Mouse (Mus musculus) midbrain, embryonic 13.5 days (tissue): ENCODE results near the gene Ckm. TPM values are rescaled to one million over a fixed set of nuclear protein-coding genes. Genes with fewer than 3 reads are reported as not detected.

Source experiments
- ATAC-seq: fragments of 200-750 bp; cut with Nextera tagmentation; 2 replicates; pipeline ENCODE4 v1.8.0; 2017; ENCODE audit warnings: mild to moderate bottlenecking, moderate TSS enrichment, moderate library complexity
- H3K27ac ChIP-seq: fragments of 300-500 bp; sonication (generic); 2 replicates; pipeline ENCODE4 v1.5.1; 2015; ENCODE audit warnings: inconsistent platforms, mild to moderate bottlenecking, moderate library complexity
- H3K27me3 ChIP-seq: fragments of 300-500 bp; sonication (generic); 2 replicates; pipeline ENCODE4 v1.6.1; 2015; ENCODE audit warnings: mild to moderate bottlenecking, inconsistent platforms
- H3K36me3 ChIP-seq: fragments of 300-500 bp; sonication (generic); 2 replicates; pipeline ENCODE4 v1.6.1; 2015; ENCODE audit warnings: mild to moderate bottlenecking, inconsistent platforms
- H3K4me1 ChIP-seq: fragments of 300-500 bp; sonication (generic); replicated peaks from 2 replicates; pipeline ENCODE4 v1.6.1; 2015; ENCODE audit warnings: inconsistent platforms
- H3K4me2 ChIP-seq: fragments of 300-500 bp; sonication (generic); replicated peaks from 2 replicates; pipeline ENCODE4 v1.6.1; 2015; ENCODE audit warnings: moderate library complexity, mild to moderate bottlenecking, inconsistent platforms
- H3K4me3 ChIP-seq: fragments of 300-500 bp; sonication (generic); replicated peaks from 2 replicates; pipeline ENCODE4 v1.5.1; 2015; ENCODE audit warnings: mild to moderate bottlenecking, inconsistent platforms
- H3K9ac ChIP-seq: fragments of 300-500 bp; sonication (generic); replicated peaks from 2 replicates; pipeline ENCODE4 v1.6.1; 2015; ENCODE audit warnings: mild to moderate bottlenecking, inconsistent platforms
- H3K9me3 ChIP-seq: fragments of 300-500 bp; sonication (generic); 2 replicates; pipeline ENCODE4 v1.6.1; 2016; ENCODE audit warnings: mild to moderate bottlenecking, inconsistent platforms
- WGBS: fragments of 180-500 bp; shearing (Covaris S2); methylation state at CpG from one replicate; pipeline ENCODE4 v1.1.7; 2015; 5-methylcytosine and 5-hydroxymethylcytosine counted together
- polyA plus RNA-seq: library from polyadenylated mRNA; unstranded; fragments of >200 nt; fragmentation: Nextera tagmentation; extraction: Ambion mirVana; gene quantifications from 2 replicates; pipeline ENCODE4 v1.2.1, GENCODE M21; 2015

Ckm gene
- polyA plus RNA-seq, 1 experiment from 2014 or later = 0.07 TPM

DNA sequence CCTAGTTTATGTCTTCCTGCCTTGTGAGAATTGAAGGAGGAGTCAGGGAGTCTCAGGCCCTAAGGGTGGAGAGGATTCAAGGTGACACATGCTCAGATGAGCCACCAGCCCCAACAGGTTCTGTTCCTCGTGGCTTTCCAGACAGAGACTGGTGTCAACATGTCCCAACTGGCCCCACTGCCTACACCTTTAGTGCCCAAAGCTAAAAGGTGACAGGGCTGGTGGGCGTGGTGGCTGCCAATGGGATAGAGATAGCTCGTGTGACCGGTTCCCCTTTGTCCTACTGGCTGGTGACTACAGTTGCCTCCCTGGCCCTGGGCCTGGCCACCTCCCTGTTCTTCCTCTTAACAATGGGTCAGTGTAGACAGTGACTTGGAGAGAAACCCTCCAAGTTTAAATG, 39.2 kb upstream of the Ckm start:
- no peak overlapping the region for H3K4me3 ChIP-seq
- WGBS = 88% methylated on average over 4 of the region's 4 CpGs
- H3K9ac ChIP-seq = no peak overlapping the region
- no peak overlapping the region for H3K27ac ChIP-seq
- peaks cover 25% of the 10 kb centered on the region for H3K4me1 ChIP-seq
- H3K4me2 ChIP-seq = no peak overlapping the region
- peaks cover 26% of the 10 kb centered on the region for H3K27me3 ChIP-seq
- ATAC-seq = no peak
- H3K36me3 ChIP-seq = no peaks in the 10 kb centered on the region
- no peaks in the 10 kb centered on the region for H3K9me3 ChIP-seq

DNA sequence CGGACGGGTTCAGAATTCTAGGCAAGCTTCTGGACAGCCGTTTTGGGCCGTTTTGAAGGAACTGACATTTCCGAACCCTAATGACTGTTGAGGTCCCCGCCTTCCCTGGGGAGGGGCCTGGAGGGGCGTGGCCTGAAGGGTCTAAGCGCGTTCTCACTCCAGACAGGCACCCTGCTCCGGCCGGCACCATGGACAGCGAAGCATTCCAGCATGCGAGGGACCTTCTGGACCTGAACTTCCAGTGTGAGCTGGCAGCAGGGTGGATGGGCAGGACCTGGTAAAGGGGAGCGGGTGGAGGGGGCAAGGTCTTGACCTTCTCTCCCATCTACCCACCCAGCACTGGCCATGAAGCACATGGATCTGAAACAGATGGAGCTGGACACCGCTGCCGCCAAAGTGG, 36.2 kb upstream of the Ckm start:
- H3K9me3 ChIP-seq = no peaks in the 10 kb centered on the region
- ATAC-seq = no peak
- WGBS = 23% methylated on average over 16 of the region's 16 CpGs
- H3K9ac ChIP-seq = no peak overlapping the region
- H3K36me3 ChIP-seq = no peaks in the 10 kb centered on the region
- no peak overlapping the region for H3K4me3 ChIP-seq
- no peak overlapping the region for H3K27ac ChIP-seq
- H3K27me3 ChIP-seq = peaks cover 15% of the 10 kb centered on the region
- no peak overlapping the region for H3K4me2 ChIP-seq
- H3K4me1 ChIP-seq = no peaks in the 10 kb centered on the region

DNA sequence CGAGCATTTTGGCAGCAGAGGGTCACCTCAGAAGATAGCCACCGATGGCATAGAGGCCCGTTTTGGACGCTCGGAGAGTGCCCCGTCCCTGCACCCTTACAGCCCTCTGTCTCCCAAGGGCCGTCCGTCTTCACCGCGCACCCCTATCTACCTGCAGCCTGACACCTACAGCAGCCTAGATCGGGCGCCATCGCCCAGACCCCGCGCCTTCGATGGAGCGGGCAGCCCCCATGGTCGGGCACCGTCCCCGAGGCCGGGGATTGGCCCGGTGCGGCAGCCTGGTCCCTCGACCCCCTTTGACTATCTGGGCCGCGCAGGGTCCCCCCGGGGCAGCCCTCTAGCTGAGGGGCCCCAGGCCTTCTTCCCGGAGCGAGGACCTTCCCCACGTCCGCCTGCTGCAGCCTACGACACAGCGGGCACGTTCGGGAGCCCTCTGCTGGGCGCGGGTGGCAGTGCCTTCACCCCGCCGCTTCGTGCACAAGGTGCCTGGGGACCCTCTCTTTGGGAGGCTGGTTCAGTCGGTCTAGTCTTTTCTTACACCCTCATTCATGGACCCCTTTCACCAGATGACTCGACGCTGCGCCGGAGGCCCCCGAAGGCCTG, 34.7 kb upstream of the Ckm start:
- peak overlapping the region; percentile 47 for H3K4me3 ChIP-seq
- peak; percentile 86 for ATAC-seq
- WGBS = 10% methylated on average over 46 of the region's 46 CpGs

DNA sequence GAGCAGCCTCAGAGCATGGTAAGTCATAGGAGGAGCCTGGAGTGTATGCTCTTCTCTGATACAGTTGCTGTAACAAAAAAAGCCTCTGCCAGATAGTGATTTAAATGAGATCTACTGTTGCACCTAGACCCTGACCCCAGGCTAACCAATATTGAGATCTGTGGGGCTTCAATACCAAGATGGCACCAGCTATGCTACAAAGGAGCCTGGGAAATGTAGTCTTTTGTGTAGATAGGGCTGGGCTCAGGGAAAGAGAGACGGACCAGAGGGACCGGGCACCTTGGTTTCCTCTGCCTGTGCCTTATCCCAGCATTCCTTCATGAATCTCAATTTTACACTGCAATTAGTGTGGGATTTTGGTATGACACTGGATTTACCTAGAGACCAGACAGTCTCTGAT, 31.2 kb upstream of the Ckm start:
- Histone ChIP-seq H3K4me2 (no peak overlapping the region), H3K9ac (no peak overlapping the region), H3K36me3 (no peaks in the 10 kb centered on the region), H3K27ac (no peak overlapping the region), H3K4me3 (no peak overlapping the region), H3K4me1 (no peaks in the 10 kb centered on the region), H3K27me3 (peaks cover 12% of the 10 kb centered on the region), H3K9me3 (no peaks in the 10 kb centered on the region)
- WGBS = 86% methylated on average over 2 of the region's 2 CpGs
- ATAC-seq = no peak

More for the DNA sequence above, 34.7 kb upstream of the Ckm start:
- Histone ChIP-seq H3K27me3 (peaks cover 15% of the 10 kb centered on the region), H3K9me3 (no peaks in the 10 kb centered on the region), H3K9ac (peak overlapping the region; percentile 66), H3K36me3 (no peaks in the 10 kb centered on the region), H3K4me2 (peak overlapping the region; percentile 68), H3K27ac (no peak overlapping the region), H3K4me1 (no peaks in the 10 kb centered on the region)

DNA sequence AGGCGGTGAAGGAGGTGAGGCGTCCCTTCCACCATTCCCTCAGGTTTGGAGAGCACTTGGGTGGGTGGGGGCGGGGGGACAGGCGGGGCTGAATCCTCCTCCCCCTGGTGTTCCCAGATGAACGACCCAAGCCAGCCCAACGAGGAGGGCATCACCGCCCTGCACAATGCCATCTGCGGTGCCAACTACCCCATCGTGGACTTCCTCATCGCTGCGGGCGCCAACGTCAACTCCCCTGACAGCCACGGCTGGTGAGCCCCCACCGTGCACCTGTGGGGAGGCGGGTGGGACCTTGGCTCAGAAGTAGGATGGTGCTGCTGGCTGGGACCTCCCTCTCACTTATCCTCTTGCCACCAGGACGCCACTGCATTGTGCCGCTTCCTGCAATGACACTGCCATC, 29.2 kb upstream of the Ckm start:
- WGBS = 81% methylated on average over 18 of the region's 18 CpGs
- no peaks in the 10 kb centered on the region for H3K36me3 ChIP-seq
- H3K9ac ChIP-seq = no peak overlapping the region
- no peak for ATAC-seq
- H3K4me1 ChIP-seq = no peaks in the 10 kb centered on the region
- H3K27me3 ChIP-seq = no peaks in the 10 kb centered on the region
- H3K9me3 ChIP-seq = no peaks in the 10 kb centered on the region
- no peak overlapping the region for H3K4me3 ChIP-seq
- no peak overlapping the region for H3K4me2 ChIP-seq
- no peak overlapping the region for H3K27ac ChIP-seq

DNA sequence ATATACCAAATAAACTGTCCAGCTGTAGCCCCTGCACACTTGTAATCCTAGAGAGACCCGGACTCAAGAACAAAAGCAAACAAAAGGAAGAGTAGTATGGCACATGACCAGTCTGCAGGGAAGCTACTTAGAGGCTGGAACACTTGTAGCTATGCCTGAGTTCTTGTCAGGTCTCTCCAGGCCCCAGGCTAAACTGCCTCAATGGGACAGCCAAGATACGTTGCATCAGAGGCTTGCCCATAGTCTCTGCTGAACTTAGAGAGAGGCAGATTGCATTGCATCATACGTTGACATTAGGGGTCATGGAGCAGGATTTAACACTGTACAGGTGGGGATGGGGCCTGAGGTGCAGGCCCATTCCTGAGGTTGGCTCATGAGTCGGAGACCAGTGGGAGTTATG, 28.6 kb upstream of the Ckm start:
- ATAC-seq = no peak
- no peak overlapping the region for H3K27ac ChIP-seq

DNA sequence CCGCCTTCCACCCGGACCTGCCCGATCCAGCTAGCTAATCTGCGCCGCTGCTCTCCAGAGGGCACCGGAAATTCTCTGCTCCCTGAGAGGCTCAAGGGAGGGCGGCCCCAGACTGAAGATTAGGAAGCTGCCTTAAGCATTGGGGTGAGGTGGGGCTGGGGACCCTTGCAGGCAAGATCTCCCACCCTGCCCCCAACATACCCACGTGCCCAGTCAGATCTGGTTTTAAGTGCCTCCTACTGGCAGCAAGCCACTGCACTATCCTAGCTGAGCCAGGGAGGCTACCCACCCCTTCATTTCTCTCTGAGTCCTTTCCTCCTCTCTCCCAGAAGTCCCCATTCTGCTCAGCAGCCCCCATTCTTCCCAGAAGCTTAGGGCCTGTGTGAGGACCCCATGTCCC, 26.5 kb upstream of the Ckm start:
- H3K9ac ChIP-seq = no peak overlapping the region
- H3K4me2 ChIP-seq = no peak overlapping the region
- H3K27ac ChIP-seq = no peak overlapping the region
- no peak overlapping the region for H3K4me3 ChIP-seq
- H3K4me1 ChIP-seq = peaks cover 8% of the 10 kb centered on the region
- H3K36me3 ChIP-seq = no peaks in the 10 kb centered on the region
- no peak for ATAC-seq
- no peaks in the 10 kb centered on the region for H3K9me3 ChIP-seq
- 79% methylated on average over 7 of the region's 8 CpGs for WGBS
- no peaks in the 10 kb centered on the region for H3K27me3 ChIP-seq

More for the DNA sequence above, 28.6 kb upstream of the Ckm start:
- Histone ChIP-seq H3K9me3 (no peaks in the 10 kb centered on the region), H3K4me2 (no peak overlapping the region), H3K27me3 (no peaks in the 10 kb centered on the region), H3K9ac (no peak overlapping the region), H3K4me1 (no peaks in the 10 kb centered on the region), H3K36me3 (no peaks in the 10 kb centered on the region), H3K4me3 (no peak overlapping the region)
- WGBS = 79% methylated on average over 4 of the region's 4 CpGs

DNA sequence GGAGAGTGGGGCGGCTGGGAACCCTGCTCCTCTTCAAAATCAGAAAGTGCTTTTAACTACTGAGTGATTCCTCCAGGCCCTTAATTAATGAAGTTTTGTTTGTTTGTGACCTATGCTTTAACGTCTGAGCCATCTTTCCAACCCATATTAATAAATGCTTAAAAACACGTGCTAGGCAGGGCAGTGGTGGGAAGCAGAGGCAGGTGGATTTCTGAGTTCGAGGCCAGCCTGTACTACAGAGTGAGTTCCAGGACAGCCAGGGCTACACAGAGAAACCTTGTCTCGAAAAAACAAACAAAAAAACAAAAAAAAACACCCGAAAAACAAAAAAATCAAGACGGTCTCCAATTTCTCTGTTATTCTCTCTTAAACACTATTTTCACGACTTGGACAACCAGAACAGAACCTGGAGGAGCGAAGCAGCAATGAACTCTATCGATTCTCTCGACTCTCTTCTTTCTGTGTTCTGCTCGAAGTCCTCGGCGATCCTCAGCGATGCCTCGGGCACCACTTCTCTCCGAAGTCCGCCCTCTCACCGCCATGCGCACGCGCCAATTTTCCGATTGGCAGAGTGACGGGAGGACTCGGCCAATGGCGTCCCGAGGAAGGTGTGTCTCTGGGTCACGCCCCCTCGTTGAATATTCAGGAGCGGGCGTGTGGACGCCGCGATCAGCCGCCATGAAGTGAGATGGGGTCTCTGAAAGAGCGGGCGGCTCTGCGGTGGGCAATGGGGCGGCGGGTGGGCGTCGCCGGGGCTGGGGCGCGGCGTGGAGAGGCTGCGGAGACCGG, 23.0 kb upstream of the Ckm start, which contains the start of gene Ercc2:
Gene Ercc2 (plus strand): TSS at position 634 of the 789 bp plus-strand sequence.
- Histone ChIP-seq H3K27ac (peak within 1 kb of the TSS; percentile 69), H3K27me3 (no peaks in the 10 kb centered on the region), H3K9me3 (no peaks in the 10 kb centered on the region), H3K4me3 (peak within 1 kb of the TSS; percentile 76), H3K4me2 (peak within 1 kb of the TSS; percentile 92), H3K9ac (peak within 1 kb of the TSS; percentile 83), H3K36me3 (peaks cover 28% of the 10 kb centered on the region), H3K4me1 (peaks cover 20% of the 10 kb centered on the region)
- peak; percentile 94 for ATAC-seq
- WGBS = 7% methylated on average over 39 of the region's 48 CpGs

DNA sequence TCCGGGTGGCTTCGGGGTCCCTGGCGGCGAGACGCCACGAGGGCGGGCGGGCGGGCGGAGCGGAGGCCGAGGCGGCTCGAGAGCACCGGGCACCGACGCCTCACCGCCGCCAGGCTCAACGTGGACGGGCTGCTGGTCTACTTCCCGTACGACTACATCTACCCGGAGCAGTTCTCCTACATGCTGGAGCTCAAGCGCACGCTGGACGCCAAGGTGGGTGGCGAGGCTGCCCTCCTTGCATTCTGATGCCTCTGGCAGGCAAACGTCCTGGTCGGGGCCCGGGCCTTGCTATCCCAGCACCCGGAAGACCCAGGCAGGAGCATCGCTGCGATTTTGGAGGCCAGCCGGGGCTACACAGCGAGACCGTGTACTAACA, 22.4 kb upstream of the Ckm start:
- H3K36me3 ChIP-seq = peaks cover 34% of the 10 kb centered on the region
- peaks cover 20% of the 10 kb centered on the region for H3K4me1 ChIP-seq
- 1% methylated on average over 20 of the region's 37 CpGs for WGBS
- peak; percentile 71 for ATAC-seq
- H3K27me3 ChIP-seq = no peaks in the 10 kb centered on the region
- H3K4me3 ChIP-seq = peak overlapping the region; percentile 76
- peak overlapping the region; percentile 83 for H3K9ac ChIP-seq
- no peaks in the 10 kb centered on the region for H3K9me3 ChIP-seq
- H3K4me2 ChIP-seq = peak overlapping the region; percentile 92
- H3K27ac ChIP-seq = peak overlapping the region; percentile 69

DNA sequence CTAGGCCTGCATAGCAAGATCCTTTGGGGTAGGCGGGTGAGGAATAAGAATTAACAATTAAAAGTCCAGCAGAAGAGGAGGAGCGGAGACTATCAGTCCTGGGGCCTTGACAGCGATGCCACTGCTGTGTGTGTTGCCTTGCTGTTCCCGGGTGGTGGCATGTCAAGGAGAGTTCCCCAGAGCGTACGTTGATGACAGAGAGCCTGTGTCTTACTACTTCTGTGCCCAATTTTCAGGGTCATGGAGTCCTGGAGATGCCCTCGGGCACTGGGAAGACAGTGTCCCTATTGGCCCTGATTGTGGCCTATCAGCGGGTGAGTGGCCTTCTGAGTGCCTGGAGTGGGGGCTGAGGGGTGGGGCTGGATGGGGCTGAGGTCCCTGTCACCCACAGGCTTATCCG, 20.9 kb upstream of the Ckm start:
- Histone ChIP-seq H3K27ac (no peak overlapping the region), H3K36me3 (peaks cover 48% of the 10 kb centered on the region), H3K4me3 (peak overlapping the region; percentile 76; the same call in 1 of the 2 replicates), H3K9ac (peak overlapping the region; percentile 21), H3K4me2 (peak overlapping the region; percentile 92), H3K4me1 (peaks cover 29% of the 10 kb centered on the region), H3K27me3 (no peaks in the 10 kb centered on the region), H3K9me3 (no peaks in the 10 kb centered on the region)
- WGBS = 89% methylated on average over 9 of the region's 9 CpGs
- ATAC-seq = no peak

DNA sequence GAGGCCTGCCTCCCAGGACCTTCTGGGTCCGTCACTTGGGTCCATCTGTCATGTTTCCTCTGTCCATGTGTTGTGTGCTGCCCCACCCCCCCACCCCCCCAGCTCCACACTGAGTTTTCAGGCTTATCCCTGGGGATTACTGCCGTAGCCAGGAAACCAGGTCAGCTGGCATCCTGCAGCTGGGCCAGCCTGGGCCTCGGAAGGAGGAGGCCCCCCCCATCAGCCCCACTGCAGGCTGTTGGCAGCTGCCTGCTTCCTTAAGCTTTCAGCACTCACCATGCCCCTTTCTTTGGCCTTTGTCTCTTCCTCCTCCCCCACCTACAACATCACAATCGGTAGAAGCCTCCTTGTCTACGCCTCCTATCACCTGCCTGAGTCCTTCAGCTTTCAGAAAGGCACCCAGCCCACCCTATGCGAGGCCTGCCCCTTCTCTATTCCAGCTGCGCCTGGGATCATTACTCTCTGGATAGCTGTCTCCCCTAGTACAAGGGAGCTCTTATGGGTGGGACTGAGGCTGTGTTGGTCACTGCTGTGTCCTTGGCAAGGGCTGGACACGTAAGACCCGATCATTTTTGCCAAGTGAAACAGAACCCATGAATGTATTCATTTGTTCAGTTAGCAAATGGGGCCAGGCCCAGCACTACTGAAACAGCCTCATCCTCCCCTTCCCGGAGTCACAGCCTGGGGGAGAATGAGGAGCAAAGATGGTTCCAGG, 15.7 kb upstream of the Ckm start:
- peak overlapping the region; percentile 84 for H3K27ac ChIP-seq
- peaks cover 24% of the 10 kb centered on the region for H3K4me1 ChIP-seq
- ATAC-seq = peak; percentile 53
- H3K36me3 ChIP-seq = peaks cover 98% of the 10 kb centered on the region
- H3K4me3 ChIP-seq = no peak overlapping the region
- H3K9ac ChIP-seq = peak overlapping the region; percentile 50
- no peaks in the 10 kb centered on the region for H3K27me3 ChIP-seq
- WGBS = 51% methylated on average over 10 of the region's 10 CpGs
- no peak overlapping the region for H3K4me2 ChIP-seq
- no peaks in the 10 kb centered on the region for H3K9me3 ChIP-seq

DNA sequence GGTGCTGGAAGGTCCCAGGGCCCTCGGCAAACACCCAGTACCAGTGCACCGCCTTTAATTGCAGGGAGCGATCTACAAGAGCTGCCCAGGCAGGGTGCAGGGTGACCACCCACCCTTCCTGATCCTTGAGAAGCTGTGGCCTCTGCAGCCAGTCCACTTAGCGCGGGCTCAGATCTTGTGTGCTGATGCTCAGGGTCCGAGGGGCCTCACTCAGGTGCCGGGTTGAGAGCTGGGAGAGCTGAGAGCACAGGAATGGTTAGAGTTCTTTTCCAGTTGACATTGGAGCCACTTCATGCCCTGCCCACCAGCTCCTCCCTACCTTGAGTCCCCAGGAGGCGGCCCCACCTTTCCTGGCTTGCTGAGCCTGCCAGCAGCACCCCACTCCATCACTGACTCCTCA, 10.1 kb upstream of the Ckm start:
- Histone ChIP-seq H3K36me3 (peaks cover 65% of the 10 kb centered on the region), H3K4me2 (no peak overlapping the region), H3K9ac (no peak overlapping the region), H3K27ac (no peak overlapping the region), H3K9me3 (no peaks in the 10 kb centered on the region), H3K4me1 (peaks cover 6% of the 10 kb centered on the region), H3K4me3 (no peak overlapping the region), H3K27me3 (peaks cover 10% of the 10 kb centered on the region)
- no peak for ATAC-seq
- 92% methylated on average over 8 of the region's 8 CpGs for WGBS
